Mouse (Mus musculus) adrenal gland, adult 8-10 months (tissue): Measurements from ENCODE around the gene Prrx2. TPM values are rescaled to one million over a fixed set of nuclear protein-coding genes. Genes with fewer than 3 reads are reported as not detected.

ENCODE experiments used
- DNase-seq: peaks from one replicate; pipeline ENCODE4 v3.0.0; 2022
- total RNA-seq, 4 experiments: library from RNA; stranded (reverse); gene quantifications; 2 replicates each; pipeline ENCODE4 v1.2.4; 2022

Gene Prrx2
- total RNA-seq, result 1 to 10 TPM in 2 of 4 experiments, under 1 TPM in 2; 0.59 to 2.2 (median 1.3) TPM

DNA sequence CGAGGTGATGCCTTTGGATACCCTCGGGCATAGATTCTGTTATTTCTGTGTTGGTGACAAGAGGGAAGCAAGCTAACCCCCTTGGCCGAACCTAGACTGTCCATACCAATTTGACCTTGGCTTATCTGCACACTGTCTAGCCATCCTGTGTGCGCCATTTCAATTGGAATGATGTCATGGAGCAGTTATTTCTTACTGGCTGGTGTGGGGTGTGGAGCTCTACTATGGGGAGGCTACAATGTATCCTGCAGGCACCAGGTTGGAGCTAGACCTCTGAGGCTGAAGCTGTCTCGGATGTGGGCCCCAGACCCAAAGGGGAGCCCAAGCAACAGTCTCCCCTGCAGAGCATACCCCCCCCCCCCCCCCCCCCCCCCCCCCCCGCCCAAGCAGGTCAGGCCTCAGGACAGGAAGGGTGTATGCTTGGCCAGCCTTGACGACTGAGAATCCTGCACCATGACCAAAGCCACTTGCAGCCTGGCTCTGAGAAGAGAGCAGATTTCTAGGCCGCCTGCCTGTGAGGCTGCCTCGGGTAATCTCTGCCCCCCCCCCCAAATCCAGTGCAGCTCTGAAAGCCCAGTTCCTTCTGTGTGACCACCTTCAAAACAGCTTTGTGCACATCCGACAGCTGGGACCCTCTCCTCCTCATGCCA is at the start of gene Prrx2:
TSS of gene Prrx2 (plus strand) at position 600 of the 650 bp plus-strand sequence.
- no peak for DNase-seq

DNA sequence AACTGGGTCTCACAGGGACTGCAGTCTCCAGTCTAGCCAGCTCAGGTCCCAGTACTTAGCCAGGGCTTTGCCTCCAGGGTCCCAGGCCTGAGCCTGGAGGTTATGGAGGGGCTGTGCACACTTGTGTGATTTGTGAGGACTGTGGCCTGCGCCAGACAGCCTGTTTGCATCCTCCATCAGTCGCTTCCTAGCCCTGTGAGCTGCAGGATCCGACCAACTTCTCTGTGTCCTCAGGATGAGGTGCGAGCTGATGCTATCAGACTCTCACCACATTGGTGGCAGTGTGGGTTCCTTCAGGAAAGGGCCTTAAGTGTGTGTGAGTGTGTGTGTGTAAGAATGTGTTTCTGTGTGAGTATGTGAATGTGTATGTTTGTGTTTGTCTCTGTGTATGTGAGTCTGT is 47.3 kb upstream of the Prrx2 start:
- DNase-seq, result no peak

- DNase-seq, result no peak
Measured at GRCm38 (mm10) chr2:30792061-30792460, 42.7 kb upstream of the Prrx2 start.

GRCm38 (mm10) chr2:30794179-30795108 is 40.3 kb upstream of the Prrx2 start:
- peak; percentile 87 for DNase-seq

- DNase-seq, result no peak
Measured at GRCm38 (mm10) chr2:30795271-30795888, 39.4 kb upstream of the Prrx2 start.

GRCm38 (mm10) chr2:30795889-30796275 is 38.9 kb upstream of the Prrx2 start:
- DNase-seq, result no peak

DNA sequence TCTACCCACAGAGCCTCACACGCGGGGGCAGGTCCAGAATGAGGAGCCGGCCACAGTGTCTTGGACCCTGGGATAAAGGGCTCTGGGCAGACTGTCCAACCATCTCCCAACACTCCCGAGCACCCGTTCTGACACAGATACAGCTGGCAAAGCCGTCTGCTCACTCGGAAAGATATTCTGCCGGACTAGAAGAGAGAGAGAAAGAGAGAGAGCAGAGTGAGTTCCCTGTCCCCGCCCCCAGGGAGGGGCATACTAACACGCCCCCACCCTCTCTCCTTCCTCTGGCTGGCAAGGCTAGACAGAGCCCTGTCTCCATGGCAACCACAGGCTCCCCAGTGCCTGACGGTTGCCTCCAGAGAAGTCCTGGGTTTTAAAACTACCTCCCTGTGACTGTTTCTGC is 38.4 kb upstream of the Prrx2 start:
- peak; percentile 84 for DNase-seq

GRCm38 (mm10) chr2:30799456-30799855 is 35.3 kb upstream of the Prrx2 start:
- no peak for DNase-seq

- DNase-seq, result no peak
Measured at GRCm38 (mm10) chr2:30800671-30801066, 34.1 kb upstream of the Prrx2 start.

GRCm38 (mm10) chr2:30801067-30801852 is 33.5 kb upstream of the Prrx2 start:
- DNase-seq, result no peak

DNA sequence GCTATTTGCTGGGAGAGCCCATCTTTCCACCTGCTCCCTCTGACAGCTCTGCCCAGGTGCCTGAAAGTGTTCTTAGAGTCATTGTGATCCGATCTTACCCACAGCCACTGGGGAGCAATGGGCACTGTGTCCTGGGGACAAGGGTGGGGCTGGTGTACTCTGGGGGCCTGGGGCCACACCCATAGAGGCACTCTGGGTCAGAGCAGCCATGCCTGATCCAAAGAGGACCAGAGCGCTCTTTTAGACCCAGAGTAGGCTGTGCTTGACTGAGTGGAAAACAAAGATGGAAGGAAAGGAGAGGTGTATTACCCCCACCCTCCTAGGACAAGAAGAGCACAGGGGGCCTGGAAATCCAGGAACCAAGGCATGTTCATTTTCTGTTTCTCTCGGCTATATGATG is 31.2 kb upstream of the Prrx2 start, which contains the start of gene 1700001O22Rik:
TSS of gene 1700001O22Rik (minus strand) at position 58 of the 400 bp plus-strand sequence.
- DNase-seq, result no peak

- no peak for DNase-seq
Measured at GRCm38 (mm10) chr2:30805983-30806382, 28.8 kb upstream of the Prrx2 start.

- no peak for DNase-seq
Measured at GRCm38 (mm10) chr2:30807147-30807647, 27.6 kb upstream of the Prrx2 start.

DNA sequence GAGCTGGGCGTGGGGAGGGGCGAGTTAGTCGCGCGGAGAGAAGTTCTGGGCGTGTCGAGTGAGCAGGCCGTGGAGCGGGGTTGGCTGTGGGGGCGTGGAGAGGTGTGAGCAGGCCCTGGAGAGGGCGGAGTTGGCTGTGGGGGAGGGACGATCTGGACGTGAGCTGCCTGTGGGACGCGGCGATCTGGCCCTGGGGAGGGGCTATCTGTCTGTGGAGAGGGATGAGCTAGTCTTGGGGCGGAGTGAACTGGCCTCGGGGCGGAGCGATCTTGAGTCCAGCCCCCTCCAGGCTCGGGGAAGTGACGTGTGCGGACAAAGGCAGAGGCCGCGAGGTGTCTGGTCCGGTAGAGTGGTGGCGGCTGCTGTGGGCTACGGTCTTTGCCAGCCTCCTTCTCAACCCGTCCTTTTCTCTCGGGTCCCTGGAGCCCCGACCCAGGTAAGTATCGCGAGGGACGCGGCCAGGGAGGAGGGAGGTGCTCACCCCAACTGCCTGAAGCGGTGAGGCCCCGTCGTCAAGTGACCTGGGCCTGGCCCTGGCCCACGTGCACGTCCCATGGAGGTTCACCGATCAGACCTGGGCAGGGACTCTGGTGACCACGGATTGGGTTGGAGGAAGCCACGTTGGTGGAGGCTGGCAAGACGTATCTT is 27.0 kb upstream of the Prrx2 start, which contains the start of gene Ntmt1:
TSS of gene Ntmt1 (plus strand) at position 179 of the 648 bp plus-strand sequence.
- peak; percentile 100 for DNase-seq

DNA sequence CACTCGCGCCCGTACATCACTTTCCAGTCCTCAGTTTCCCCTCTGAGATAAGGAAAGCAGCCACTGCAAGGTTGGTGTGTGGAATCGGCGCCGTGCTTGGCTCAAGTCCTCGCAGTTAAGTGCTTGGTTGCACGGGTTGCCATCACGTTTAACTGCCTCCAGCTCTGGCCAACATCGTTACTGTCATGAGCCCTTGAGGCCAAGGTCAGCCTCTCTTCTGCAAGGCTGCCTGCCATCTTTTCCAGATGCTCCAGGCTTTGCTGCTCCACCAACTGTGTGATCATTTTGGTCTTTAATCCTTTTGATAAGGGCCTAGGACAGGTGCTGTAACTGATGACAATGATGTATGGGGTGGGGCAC is 26.5 kb upstream of the Prrx2 start:
- peak; percentile 62 for DNase-seq

DNA sequence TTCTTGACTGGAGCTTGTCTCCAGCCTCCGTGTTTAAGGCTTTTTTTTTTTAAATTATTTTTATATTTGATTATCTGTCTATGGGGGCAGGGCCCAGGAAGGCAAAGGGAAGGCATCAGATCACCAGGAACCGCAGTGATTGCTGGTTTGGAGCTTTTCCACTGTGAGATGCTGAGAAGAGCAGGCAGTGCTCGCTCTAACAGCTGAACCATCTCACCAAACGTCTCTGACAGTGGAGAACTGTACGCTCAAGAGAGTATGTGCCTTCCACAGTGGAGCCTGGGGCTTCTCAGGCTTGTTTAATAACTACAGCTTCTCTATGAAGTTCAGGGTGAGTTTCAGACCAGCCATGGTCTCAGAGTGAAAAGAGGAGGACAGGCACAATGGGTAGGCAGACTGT is 25.3 kb upstream of the Prrx2 start:
- no peak for DNase-seq

DNA sequence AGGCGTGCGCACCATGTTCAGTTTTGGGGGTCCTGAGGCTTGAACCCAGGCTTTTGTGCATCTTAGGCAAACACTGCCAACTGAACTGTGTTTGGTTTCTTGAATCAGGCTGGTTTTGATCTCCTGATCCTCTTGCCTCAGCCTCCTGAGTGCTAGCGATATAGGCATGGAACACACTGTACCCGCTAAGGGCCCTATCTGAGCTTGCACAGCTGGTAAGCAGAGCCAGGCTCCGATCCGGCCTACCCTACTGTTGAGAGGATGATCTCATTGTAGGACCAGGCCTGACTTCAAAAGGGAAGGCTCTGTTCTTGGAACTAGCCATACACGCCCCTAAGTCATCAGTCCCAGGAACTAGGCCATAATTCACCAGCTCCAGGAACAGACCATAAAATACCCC is 24.2 kb upstream of the Prrx2 start:
- no peak for DNase-seq

- no peak for DNase-seq
Measured at GRCm38 (mm10) chr2:30816383-30816782, 18.4 kb upstream of the Prrx2 start.

DNA sequence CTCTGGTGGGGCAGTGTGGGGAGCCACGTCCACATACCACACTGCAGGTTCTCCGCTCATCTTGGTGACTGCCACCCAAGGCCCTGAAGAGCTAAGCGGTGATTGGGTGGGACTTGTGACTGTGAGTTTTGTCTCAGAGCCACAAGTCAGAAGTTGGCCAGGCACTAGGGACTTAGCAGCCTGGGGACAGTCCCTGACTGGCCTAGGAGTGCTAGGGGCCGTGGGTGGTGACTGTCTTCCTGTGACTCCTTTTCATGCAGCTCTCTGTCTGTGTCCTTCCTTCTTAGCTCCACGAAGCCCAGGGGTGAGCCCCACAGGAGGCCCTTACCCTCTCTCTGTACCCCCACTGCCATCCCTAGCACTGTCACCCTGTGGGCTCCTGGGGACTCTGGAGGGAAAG is 14.9 kb upstream of the Prrx2 start:
- DNase-seq, result no peak

- DNase-seq, result no peak
Measured at GRCm38 (mm10) chr2:30821073-30821472, 13.7 kb upstream of the Prrx2 start.

GRCm38 (mm10) chr2:30822460-30822859 is 12.3 kb upstream of the Prrx2 start:
- DNase-seq, result no peak
